Mouse (Mus musculus) E14TG2a.4 (cell line): ENCODE results near the gene Nhej1.

Source experiments
- CTCF ChIP-seq: conservative IDR thresholded peaks from 2 replicates; pipeline ENCODE4 v1.5.1; 2014; ENCODE audit warnings: low read length
- NANOG ChIP-seq: IDR thresholded peaks from 2 replicates; pipeline ENCODE4 v1.6.1; 2014; ENCODE audit warnings: borderline replicate concordance, low read length, mixed read lengths
- POU5F1 ChIP-seq: IDR thresholded peaks from 2 replicates; pipeline ENCODE4 v1.6.1; 2014; ENCODE audit warnings: low read length, borderline replicate concordance

GRCm38 (mm10) chr1:74960059-74960458 lies 164.9 kb downstream of the Nhej1 start:
- TF ChIP-seq CTCF (no peak), NANOG (no peak), POU5F1 (no peak)
